Mouse (Mus musculus): ENCODE measurements around the gene Scgn.

The Scgn gene

DNA sequence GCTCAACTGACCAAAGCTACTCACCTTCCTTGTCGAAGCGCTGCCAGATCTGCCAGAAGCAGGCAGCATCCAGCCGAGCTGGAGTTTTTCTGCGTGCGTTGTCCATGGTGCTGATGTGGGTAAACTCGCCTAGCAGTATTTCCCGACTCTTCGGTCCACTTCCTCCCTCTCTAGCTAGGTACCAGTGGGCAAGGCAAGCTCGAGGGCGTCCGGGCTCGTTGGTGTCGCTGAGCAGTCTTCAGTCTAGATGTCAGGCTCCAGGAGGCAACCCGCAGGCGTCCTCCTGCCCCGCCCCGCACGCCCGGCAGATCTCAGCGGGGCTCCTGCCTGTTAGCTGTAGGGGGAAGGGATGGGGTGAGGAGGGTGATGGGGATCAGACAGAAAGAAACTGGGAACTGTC is at the start of gene Scgn:
TSS of gene Scgn (minus strand) at position 287 of the 400 bp plus-strand sequence.
- peak; percentile 41 to 58 for DNase-seq (ENCODE audit: low spot score in 2 of 2)

- no peak for DNase-seq (ENCODE audit: low spot score in 2 of 2)
Measured at GRCm38 (mm10) chr13:24040221-24040620, 49.2 kb upstream of the Scgn start.

DNA sequence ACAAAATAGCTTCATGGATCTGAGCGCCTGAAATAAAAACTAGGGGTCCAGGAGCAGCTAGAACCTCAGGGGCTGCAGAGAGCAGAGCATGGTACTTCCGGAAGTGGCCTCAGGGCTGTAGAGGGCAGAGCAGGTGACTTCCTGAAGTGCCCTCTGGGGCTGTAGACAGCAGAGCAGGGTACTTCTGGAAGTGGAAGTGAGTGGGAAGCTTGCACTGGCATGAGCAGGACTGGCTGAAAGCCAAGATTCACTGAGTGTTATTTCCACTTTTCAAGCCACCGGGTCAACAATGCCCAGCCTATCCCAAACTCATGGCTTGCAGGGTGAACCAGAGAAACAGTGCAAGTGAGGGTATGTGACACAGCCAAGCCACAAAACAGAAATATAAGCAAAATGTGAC is 46.5 kb upstream of the Scgn start:
- no peak for DNase-seq (ENCODE audit: low spot score in 2 of 2)

GRCm38 (mm10) chr13:24036150-24036549 is 45.1 kb upstream of the Scgn start:
- no peak for DNase-seq (ENCODE audit: low spot score in 2 of 2)

DNA sequence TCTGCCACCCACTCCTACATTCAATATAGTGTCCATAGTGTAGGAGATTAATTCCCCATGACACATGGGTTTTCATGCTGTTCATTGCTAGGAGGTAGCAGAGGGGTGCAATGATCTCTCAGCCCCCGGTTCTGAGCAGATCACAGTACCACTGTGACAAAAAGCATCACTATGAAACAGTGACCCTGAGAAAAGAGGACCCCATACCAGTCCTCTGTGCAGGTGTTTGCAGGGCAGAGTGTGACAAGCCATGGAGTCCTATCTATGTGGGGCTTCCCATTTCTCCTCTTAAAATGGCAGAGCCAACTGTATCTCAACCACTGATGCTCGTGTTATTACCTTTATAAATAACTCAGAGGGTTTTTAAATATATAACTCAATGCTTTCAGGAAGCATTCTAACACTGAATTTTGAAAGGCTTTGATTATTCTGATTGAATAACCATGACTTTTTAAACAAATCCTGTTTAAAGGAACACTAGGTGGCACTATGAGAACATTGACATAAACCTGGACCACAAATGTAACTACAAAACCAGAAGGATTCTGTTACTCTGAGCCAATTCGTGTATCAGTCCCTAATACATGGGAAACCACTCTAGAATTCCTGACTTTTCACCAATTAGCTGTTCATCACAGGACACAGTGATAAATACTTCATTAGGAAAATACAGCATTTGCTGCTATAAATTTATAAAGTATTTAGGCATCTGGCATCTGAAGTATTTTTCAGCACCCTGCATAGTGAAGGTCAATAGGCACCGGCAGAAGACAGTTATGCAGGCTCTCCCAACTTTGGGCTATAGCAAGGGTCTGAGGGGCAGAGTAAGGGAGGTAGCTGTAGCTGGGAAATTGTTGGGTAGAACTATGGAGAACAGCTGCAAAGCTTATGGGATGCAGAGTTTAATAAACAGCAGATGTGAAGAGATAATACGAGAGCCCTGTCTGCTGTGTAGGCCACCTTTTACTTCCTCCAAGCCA is 36.5 kb upstream of the Scgn start:
- no peak for DNase-seq (ENCODE audit: low spot score in 2 of 2)

- no peak for DNase-seq (ENCODE audit: low spot score in 2 of 2)
Measured at GRCm38 (mm10) chr13:24018515-24018914, 27.5 kb upstream of the Scgn start.

DNA sequence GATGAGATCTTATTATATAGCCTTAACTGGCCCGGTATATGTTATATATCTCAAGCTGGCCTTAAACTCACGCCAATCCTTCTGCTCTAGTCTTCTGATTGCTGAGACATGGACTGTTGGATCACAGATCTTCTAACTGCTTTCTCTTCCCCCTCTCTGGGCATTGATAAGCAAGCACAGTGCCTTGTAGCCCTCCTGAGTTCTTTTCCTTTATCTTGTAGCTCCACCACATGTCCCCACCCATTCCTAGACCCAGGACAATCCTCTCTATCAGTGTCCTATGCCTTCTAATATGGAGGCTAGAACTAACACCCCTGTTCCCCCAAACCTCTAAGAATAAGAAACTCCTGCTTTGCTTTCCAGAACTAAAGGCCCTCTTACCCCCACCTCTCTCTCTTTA is 14.5 kb upstream of the Scgn start:
- DNase-seq (ENCODE audit: low spot score in 2 of 2): no peak

- no peak for DNase-seq (ENCODE audit: low spot score in 2 of 2)
Measured at GRCm38 (mm10) chr13:24001797-24002196, 10.8 kb upstream of the Scgn start.

DNA sequence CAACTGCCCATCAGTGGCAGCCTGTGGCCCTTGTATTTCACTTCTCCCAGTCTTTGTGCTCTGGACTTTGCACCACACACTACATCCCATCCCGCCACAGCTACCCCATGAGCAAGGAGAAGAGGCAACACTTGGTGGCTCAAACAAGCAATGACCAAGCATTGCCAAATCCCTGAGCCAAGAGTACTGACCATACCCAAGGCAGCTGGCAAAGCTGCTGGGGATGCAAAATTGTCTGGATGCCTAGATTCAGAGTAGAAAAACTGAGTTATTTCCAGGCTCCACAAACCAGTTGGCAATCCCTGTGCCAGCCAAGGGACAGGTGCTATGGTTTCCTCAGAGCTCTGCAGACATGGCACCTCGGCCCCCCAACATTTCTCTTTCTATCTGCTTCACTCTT is 10.1 kb upstream of the Scgn start:
- DNase-seq (ENCODE audit: low spot score in 2 of 2): no peak

- no peak for DNase-seq (ENCODE audit: low spot score in 2 of 2)
Measured at GRCm38 (mm10) chr13:23998826-23999225, 7.8 kb upstream of the Scgn start.

DNA sequence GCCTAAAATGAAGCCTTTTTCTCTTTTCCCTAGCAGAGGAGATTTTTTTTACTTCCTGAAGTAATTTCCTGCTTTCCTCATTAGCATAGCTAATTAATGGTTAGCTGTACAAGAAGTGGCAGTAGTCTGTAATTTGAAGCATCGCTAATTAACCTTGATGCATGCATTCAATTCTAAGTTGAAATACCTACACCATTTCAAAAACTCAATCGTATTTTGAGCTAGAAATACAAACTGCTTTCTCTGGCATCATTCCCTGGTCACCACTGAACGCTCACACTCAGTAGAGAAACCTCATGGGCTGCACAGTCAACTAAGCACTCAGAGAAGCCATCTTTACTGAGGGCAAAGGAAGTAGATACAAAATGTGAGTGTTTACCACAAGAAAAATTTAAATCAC is 3.7 kb upstream of the Scgn start:
- no peak for DNase-seq (ENCODE audit: low spot score in 2 of 2)

GRCm38 (mm10) chr13:23994024-23994423 is 3.0 kb upstream of the Scgn start:
- DNase-seq (ENCODE audit: low spot score in 2 of 2): no peak

GRCm38 (mm10) chr13:23990451-23990850 is 563 bp downstream of the Scgn start:
- DNase-seq (ENCODE audit: low spot score in 2 of 2): no peak

DNA sequence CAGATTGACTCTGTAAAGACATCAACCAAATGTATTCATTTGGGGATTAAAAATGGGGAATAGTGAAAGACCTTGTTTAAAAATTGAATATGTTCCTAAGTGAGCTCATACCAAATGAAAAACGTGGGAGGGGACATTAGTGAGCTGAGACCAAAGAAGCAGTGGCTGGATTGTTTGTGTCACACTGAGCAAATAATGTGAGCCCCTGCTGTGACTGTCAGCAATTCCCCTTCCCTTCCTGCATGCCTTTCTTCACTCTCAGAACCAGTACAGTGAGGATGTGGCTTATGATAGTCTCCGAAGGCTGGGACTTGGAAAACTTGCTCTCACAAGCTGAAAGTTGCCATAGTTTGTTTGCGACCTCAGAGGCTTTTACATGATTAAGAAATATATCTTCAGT is 5.9 kb downstream of the Scgn start:
- no peak for DNase-seq (ENCODE audit: low spot score in 2 of 2)

DNA sequence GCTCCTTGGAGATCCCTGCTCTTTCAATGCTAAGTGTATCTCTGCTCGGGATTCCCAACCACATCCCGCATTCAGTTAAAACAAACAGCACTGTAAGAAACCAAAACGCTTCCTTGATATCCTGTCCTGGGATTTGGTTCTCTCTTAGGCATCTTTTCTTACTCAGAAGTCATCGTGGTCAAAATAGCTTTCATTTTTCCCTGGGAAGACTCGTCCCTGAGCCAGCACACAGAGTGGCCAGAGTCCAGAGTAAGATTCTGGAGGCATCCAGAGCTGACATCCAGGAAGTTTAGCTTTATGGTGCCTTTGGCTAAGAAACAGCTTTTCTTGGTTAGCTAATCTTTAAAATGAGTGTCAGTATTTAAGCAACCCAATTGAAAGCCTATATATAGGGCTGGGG is 18.7 kb downstream of the Scgn start:
- no peak for DNase-seq (ENCODE audit: low spot score in 2 of 2)

GRCm38 (mm10) chr13:23971870-23972269 is 19.1 kb downstream of the Scgn start:
- no peak for DNase-seq (ENCODE audit: low spot score in 2 of 2)

GRCm38 (mm10) chr13:23964909-23965308 is 26.1 kb downstream of the Scgn start:
- DNase-seq (ENCODE audit: low spot score in 2 of 2): no peak

GRCm38 (mm10) chr13:23959776-23960175 is 31.2 kb downstream of the Scgn start:
- no peak for DNase-seq (ENCODE audit: low spot score in 2 of 2)

DNA sequence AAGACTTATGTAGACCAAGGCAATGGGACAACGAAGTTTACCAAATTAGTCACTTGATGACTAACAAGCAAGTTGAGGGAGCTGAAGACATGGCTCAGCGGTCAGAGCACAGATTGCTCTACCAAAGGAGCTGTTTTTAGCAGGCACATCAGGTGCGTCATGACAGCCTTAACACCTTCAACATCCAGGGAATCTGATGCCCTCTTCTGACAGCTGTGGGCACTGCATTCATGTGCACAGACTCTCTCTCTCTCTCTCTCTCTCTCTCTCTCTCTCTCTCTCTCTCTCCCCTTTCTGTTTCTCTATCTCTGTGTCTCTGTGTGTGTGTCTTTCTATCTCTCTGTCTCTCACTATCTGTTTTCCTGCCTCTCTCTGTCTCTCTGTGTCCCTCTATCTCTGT is 40.1 kb downstream of the Scgn start:
- peak in 1 of 2 experiments; percentile 15 for DNase-seq (ENCODE audit: low spot score in 2 of 2)

GRCm38 (mm10) chr13:23949484-23950246 is 41.3 kb downstream of the Scgn start:
- no peak for DNase-seq (ENCODE audit: low spot score in 2 of 2)

DNA sequence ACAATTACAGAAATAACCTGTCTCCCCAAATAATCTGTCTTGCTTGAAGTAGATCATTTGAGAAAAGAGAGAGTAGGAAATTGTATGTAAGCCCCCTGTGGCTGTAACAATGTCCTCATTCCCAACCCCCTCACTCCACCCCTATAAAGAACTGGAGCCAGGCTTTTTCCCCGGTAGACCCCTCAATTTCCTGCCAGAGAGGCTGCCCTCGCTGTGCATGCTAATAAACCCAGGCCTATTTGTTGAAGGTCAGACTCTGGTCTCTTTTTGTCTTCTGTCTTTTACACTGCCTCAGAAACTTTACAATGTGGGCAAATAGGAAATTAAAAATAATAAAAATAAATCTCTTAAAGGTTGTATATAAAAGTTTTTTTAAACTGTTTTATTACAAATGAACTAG is 44.8 kb downstream of the Scgn start:
- DNase-seq (ENCODE audit: low spot score in 2 of 2): no peak

GRCm38 (mm10) chr13:23942861-23943260 is 48.2 kb downstream of the Scgn start:
- no peak for DNase-seq (ENCODE audit: low spot score in 2 of 2)

DNA sequence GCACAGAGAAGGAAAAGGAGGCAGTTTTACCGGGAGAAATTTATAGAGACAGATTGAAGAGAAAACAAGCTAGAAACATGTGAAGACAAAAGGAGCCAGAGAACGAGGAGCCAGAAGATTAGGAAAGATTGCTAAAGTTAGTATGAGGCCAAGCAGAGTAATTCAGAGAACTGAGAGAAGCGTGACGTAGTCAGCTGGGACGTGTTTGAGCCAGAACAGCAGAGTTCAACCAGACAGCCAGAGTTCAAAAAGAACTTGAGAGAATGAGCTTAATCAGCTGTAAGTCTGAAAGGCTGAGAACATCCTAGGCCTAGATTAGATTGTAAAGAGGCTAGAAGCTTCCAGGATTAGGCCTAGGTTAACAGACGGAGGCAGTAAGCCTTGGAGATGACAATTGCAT is 50.7 kb downstream of the Scgn start:
- no peak for DNase-seq (ENCODE audit: low spot score in 2 of 2)

All from urinary bladder, postnatal 36 days (tissue).